Mouse (Mus musculus) spleen, postnatal 36 days (tissue): Measurements from ENCODE around the gene Ublcp1.

ENCODE experiments used
- DNase-seq, 2 experiments: peaks; one replicate each; pipeline ENCODE4 v3.0.0; 2022; ENCODE audit warnings: low spot score in 2 of 2, mixed read lengths in 1 of 2

Gene Ublcp1

DNA sequence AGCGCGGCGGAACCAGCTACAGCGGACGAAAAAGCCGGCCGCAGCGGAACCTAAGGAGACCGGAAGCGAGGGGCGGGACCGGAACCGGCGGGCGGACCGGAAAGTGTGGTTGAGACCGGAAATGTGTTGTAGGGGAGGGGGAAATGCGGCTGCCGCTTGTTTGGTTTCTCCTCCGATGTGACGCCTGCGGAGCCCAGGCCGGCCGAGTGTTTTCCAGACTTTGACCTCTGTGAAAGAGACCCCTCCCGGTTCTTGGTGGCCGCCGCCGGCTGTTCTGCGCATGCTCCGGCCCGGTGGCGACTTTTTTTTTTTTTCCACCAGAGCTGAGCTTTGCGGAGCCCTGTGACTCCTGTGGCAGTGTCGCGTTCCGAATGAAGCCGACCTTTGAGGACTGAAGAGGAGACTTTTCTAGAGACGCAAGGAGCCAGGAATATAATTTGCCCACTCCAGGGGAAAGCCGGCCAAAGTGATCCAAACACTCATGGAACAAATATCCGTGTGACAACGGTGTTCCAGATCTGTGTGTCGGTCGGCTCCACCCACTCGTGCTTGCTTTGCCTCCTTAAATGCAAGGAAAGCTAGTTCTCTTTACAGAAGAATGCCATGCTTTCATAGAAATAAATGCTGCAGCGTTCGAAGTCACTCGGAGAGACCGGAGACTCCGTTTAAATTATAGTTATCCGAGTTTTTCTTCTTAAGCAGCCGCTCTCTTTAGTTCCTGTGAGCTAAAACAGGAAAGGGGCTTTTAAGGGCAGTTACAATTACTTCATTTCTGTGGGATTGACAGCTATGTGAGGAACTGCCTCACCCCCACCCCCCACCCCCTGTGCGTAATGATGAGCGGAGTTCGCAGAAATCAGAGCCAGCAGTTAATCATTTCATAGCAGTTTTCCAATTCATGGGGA is at the start of gene Ublcp1:
Gene Ublcp1 (minus strand): TSS at position 67 of the 905 bp plus-strand sequence.
- peak; percentile 96 for DNase-seq

DNA sequence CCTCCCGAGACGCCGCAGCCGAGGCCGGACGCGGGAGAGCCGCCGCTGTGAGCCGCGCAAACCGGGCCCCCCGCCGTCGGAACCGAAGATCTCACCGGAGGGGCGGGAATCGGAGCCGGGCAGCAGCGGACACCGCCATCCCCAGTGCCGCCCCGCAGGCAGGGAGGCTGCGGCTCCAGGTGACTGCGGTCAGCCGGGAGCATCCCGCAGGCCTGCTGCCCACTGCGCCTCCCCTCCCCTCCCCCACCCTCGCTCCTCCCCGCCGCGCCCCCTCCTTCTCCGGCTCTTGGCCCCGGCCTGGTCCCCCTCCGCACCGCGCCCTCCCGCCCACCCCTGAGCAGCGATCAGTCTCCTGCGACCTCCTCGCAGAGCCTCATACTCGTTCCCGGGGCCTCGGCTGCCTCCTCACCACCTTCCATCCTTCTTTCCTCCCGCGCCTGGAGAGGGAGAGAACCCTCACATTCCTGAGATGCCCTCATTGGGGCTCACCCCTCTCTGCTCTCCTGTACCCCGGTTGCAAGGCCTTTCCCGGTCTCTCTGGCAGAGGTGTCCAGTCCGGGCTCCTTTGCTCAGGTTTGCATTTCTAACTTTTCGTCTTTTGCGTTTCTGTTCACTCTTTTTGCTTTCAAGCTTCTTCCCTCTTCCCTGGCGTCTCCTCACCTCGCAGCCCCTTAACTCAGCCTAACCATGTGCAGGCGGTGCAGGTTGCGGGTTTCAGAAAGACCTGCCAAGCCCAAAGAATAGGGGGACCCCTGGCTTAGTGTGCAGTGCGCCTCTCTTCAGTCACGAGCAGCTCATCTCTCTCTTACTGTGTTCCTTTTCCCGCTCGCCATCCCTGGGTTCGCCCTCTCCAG is 49.0 kb upstream of the Ublcp1 start:
- peak in 1 of 2 experiments; percentile 30 for DNase-seq

- peak; percentile 70 to 72 for DNase-seq
Observed at GRCm38 (mm10) chr11:44518281-44519095, 48.2 kb upstream of the Ublcp1 start, which contains the start of gene Rnf145. TSS of gene Rnf145 (plus strand) at chr11:44518964.

DNA sequence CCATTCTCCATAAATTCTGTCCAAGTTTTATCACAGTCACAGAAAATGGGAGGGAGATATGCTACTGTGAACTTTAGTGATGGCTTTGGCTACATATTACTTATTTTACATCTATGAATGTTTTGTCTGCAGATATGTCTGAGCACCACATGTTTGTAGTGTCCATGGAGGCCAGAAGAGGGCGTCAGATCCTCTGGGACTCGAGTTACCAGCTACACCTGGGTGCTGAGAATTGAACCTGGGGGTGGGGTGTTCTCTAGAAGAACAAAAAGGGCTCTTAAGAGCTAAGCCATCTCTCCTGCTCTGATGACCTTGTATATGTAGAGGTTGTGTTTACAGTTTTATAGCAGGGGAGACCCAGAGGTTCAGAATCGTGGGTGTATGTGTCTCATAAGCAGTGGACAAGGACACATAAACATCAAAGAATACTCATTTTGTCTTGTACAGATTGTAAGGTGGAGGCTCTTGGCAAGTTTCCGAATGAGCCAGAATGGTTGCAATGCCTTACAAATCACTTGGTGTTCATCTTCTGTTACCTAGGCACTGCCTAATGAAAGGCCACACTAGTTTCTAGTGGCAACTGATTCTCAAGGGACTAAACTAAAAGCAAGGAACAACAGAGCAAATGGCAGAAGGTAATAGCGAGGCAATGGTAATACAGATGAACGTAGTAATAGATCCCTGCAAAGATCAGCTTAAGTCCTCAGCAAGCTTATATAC is 47.4 kb upstream of the Ublcp1 start:
- no peak for DNase-seq

DNA sequence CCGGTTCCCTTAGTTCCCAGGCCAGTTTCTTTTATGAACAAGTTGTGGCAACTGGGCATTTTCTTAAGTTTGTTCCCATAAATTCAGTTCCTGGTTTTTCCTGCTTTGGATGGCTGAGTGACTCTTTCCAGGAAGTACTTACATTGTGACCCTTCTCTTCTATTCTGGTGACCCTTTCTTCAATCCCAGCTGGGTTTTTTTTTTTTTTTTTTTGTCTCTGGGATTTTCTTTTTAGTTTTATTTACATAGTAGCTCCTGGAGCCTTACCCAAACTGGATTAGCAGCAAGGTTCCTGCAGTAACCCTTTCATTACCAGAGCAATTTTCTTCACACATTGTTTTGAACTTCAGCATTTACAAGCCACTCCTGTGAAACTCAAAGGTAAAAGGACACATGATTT is 46.1 kb upstream of the Ublcp1 start:
- DNase-seq = no peak

DNA sequence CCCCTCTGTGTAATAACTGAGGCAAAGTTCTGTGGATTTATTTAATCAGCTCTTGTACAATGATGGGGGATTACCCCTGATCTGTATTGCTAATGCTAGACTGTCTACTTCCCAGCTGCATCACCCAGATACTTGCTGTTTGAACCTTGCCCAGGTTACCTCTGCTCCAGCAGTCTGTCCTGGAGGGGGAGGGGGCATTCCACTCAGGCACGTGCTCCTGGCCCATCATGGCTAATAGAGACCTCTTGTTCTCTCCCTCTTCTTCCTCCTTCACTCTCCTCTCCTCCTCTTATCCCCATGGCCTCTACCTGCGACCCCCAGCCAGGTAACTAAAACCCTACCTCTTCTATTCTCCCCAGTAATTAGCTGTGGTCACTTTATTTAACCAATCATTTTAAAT is 44.4 kb upstream of the Ublcp1 start:
- no peak for DNase-seq

GRCm38 (mm10) chr11:44513026-44513422 is 42.7 kb upstream of the Ublcp1 start:
- no peak for DNase-seq

DNA sequence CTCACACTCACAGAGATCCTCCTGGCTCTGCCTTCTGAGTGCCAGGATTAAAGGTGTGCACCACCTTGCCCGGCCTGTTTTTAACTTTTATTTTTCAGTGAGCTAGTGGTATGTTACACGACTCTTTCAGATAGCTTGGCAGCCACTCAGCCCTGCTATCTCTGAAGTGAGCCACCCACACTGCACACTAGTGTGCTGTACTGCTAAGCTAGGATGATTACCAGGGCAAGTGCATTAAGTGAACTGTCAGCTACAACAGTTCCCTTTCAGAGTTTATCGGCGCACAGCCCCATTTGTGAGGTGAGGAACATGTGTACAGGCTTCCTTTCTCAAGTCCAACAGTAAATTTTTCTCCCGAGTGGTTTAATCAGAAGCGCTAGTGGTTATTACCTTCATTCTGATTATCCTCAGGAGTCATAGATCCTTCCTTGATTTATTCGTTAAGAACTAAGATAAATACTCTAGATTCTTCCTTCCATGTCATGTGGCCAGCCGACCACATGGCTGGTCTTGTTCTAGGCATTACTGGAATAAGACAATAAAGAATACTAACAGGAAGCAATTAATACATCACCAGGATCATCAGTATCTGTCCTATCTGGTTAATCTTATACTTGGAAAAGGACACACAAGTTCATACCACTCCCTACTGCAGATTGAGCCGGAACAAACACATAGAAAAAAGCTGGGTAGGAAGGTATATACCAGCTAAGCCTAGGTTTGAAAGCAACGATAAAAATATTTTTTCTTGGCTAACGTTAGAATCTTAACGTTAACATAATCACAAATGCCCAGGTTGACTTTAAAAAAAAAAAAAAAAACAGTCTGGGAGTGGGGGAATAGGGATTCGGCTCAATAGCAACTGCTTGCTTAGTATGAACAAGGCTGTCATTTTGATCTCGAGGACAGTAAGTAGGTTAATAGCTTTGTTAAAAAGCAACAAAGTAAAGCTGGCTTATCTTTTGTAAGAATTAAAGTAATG is 42.0 kb upstream of the Ublcp1 start:
- peak; percentile 53 to 71 for DNase-seq

DNA sequence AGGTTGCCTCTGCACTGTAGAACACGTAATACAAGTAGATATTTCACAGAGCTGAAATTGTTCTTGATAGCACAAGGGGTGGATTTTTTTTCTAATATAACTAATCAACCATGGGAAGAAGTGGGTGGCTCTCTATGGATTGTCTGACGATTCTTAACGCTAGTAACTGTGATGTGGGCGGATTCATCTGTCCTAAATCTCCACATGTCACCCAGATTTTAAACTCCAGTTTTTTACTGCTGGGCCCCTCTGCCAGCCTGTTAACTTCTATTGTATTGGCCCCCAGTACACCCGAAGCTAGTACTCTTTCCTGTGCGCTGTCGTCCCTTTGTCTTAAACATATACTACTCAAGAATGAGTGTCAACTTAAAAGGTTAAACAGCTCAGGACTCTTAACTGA is 40.1 kb upstream of the Ublcp1 start:
- DNase-seq = no peak

- no peak for DNase-seq
Observed at GRCm38 (mm10) chr11:44509906-44510305, 39.6 kb upstream of the Ublcp1 start.

DNA sequence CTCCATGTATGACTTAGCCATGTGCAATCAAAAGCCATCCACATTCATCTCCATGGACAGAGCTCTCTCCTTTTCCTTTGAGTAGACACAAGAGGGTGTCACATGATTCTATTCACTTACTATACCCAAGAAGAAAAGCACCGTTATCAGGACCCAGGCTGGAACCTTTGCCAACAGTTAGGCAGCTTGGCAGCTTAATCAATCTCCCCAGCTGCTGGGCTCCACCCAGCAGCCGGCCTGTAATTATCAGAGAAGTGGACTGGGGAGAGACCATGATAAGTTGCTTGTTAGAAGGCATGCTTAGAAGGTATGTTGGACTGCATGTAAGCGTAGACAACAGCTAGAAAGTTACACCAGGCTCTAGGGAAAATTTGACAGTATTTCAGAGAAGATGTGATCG is 38.6 kb upstream of the Ublcp1 start:
- peak; percentile 66 to 81 for DNase-seq

- no peak for DNase-seq
Observed at GRCm38 (mm10) chr11:44504761-44505160, 34.5 kb upstream of the Ublcp1 start.

- peak in 1 of 2 experiments; percentile 32 for DNase-seq
Observed at GRCm38 (mm10) chr11:44504146-44504545, 33.8 kb upstream of the Ublcp1 start.

DNA sequence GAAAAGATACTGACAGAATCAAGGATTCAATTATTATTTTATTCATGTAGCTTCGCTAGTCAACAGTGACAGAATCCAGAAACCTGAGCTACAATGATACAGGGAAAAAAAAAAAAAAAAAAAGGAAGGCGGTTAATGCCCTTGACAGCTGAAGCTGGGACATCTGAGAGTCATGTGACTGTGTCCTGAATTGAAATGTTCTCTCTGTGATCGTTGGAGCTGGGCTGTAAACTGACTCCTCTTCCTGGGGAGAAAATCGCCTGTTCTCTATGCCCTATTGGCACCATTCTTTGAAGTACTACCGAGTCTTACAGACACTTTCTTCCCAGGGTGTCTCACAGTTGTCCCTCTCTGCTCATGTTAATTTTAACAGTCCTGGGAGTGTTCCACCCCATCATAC is 32.6 kb upstream of the Ublcp1 start:
- DNase-seq = no peak

DNA sequence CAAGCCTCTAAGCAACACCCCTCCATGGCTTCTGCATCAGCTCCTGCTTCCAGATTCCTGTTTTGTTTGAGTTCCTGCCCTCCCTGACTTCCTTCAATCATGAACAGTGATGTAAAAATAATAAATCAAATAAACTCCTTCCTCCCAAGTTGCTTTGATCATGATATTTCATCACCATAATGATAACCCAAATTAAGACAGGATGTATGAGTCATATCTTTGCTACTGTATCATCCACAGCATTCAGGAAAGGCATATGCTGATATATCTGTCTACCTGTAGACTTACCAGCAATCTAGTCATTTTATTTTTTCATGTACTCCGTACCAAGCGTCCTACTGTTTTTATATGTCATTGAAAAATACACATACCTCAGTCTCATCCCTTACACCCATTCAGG is 31.2 kb upstream of the Ublcp1 start:
- no peak for DNase-seq

DNA sequence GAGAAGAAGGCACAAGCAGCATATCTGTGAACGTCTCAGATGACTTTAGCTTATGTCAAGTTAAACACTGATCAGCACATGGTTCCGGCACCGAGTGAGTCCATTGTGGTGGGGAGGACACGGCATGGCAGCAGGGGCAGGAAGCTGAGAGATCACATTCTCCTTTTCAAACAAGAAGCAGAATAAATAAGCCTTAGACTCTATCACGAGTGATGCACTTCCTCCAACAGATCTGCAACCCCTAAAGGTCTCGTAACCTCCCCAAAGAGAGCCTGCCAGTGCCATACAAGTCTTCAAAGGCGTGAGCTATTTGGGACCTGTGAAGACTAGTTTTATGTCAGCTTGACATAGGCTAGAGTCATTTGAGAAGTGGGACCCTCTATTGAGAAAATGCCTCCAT is 30.7 kb upstream of the Ublcp1 start:
- no peak for DNase-seq

DNA sequence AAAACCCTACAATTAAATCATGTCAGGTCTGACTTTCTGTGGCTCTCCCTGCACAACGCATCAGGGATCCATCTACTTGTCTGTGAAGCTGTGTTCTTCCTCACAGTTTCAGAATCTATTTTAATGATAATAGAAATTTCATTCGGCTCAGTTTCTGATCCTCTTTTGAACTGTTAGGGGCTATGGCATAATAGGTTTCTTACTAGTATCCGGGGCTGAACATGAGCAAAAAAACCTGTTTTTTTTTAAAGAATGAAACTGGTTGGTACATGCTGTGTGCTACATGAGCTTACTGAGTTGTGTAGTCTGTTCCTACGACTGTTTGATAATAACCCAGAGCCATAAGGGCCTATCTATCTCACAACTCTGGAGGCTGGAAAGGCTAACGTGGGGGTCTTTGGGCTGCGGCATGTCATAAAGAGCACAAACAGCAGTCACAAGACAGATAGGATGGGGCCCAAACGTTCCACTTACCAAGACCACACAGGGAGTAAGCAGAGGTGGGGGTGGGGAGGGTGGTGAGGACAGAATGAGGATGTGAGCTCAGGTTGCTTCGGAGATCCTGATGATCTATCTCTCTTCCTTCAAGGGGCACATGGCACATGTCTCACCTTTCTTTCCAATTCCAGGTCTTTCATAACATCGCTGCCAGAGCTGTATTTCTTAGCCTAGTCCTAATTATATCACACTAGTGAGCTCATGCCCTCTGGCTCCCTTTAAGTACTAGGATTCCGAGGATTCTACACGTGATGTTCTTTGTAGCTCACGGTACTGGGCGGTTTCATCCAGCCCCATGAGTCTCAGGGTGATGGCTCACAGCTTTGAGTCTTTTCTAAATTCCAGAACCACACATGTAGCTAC is 28.3 kb upstream of the Ublcp1 start:
- no peak for DNase-seq

DNA sequence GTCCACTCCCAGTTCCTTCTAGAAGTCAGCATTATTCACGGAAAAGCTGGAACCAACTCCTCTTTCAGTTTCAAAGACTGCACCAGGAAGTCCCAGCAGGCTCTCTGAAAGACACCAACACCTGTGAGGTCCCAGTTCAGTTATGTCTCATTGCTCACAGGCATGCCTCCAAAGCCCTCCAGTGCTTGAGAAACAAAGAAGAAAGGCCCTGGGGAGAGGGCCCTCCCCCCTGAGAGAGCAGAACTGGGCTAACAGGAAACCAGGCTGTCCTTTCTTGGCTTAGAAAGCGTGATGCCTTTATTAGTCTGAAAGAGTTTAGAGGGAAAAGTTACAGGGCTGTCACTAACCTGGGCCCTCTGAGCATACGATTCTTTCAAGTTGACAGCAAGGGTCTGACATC is 25.9 kb upstream of the Ublcp1 start:
- DNase-seq = peak; percentile 83 to 86
